Mouse (Mus musculus): ENCODE data around the gene Aox3.

DNA sequence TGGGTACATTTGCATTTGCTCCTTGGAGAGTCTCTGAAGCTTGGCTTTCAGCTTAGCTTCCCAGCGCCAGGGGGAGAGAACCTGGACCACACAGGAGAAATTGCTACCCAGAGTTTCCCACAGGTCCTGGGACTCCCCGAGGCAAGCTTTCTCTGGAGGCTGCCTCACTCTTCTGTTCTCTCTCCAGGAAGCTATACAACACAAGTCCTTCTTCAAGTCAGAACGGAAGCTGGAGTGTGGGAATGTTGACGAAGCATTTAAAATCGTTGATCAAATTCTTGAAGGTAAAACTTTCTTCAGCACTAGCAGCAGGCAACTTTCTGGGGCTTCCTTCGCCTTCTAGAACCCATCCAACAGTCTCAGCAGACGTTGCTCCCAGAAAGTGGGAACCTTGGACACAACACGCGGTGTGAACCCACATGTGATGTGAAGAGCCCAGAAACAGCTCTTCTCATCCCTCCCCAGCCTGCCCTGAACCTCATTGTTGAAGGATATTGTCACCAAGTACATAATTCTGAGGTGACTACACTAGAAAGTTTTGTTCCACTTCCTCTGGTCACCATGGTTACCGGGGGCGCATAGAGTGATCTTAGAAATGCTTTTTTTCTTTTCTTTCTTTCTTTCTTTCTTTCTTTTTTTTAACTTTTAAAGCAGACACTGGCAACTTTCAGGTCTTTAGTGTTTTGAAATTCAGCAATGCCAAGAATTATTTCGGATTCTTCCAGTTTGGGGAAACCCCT lies 39.8 kb upstream of the Aox3 start:
- TF ChIP-seq CTCF (IDR thresholded peaks at IDR 0.05 in 2 of 3, conservative IDR thresholded peaks at IDR 0.05 in 1 of 3; ENCODE audit: control insufficient read depth in 1 of 3, insufficient read depth in 1 of 3, low read depth in 2 of 3, low read length in 3 of 3, poor library complexity in 1 of 3, severe bottlenecking in 1 of 3) (no peak), POLR2A (IDR thresholded peaks at IDR 0.05; ENCODE audit: control insufficient read depth in 1 of 2, insufficient read depth in 1 of 2, low read depth in 1 of 2, low read length in 2 of 2, poor library complexity in 1 of 2) (no peak), EP300 (IDR thresholded peaks at IDR 0.05; ENCODE audit: low read depth in 1 of 2, low read length in 2 of 2) (no peak), E2F4 (IDR thresholded peaks at IDR 0.05; ENCODE audit: borderline replicate concordance, low read depth, low read length) (no peak), ETS1 (IDR thresholded peaks at IDR 0.05; ENCODE audit: low read depth, low read length) (no peak), TBP (IDR thresholded peaks at IDR 0.05; ENCODE audit: low read depth, low read length) (no peak), TCF12 (IDR thresholded peaks at IDR 0.05; ENCODE audit: low read depth, low read length) (no peak), UBTF (IDR thresholded peaks at IDR 0.05; ENCODE audit: borderline replicate concordance, insufficient read depth, low read depth, low read length) (no peak), TAL1 (IDR thresholded peaks at IDR 0.05; ENCODE audit: low read length) (no peak)

Measured in MEL (cell line).